11 mouse cellular contexts compared by ENCODE assay signal in genomic region chr15:84417592-84418265, GRCm38 (mm10). TPM values are rescaled to one million over a fixed set of nuclear protein-coding genes. Genes with fewer than 3 reads are reported as not detected.
DNase-seq lines count a peak whose midpoint lies in the region; ATAC-seq and TF ChIP-seq lines count a peak whose summit lies in the region.
"Had no signal": no experiment of that assay in that cellular context is flagged by ENCODE, and none has a peak within 500 bp of the region (broad histone marks: within the 10 kb centered on the region; RNA-seq: fewer than 3 reads in every experiment).

No protein-coding gene starts in this region.

- no peak for TF ChIP-seq POLR2A in brain, embryonic 14.5 days (IDR thresholded peaks at IDR 0.05; ENCODE audit: borderline replicate concordance, extremely low read depth, insufficient read depth, insufficient read length, poor library complexity, severe bottlenecking)

- H3K4me1 ChIP-seq in embryonic facial prominence, embryonic 14.5 days (ENCODE audit: control insufficient read depth, insufficient read depth, low read length) = peaks cover 4% of the 10 kb centered on the region
- peaks cover 34% of the 10 kb centered on the region for H3K4me1 ChIP-seq in hindbrain, embryonic 14.5 days (replicated peaks; ENCODE audit: control insufficient read depth, insufficient read depth, low read length)
- peaks cover 39% of the 10 kb centered on the region for H3K4me1 ChIP-seq in neural tube, embryonic 12.5 days
- no peaks in the 10 kb centered on the region for H3K4me1 ChIP-seq in kidney, embryonic 14.5 days (ENCODE audit: control insufficient read depth, insufficient read depth, low read length)

- 28% methylated on average over 13 of the region's 13 CpGs for WGBS in embryonic facial prominence, embryonic 14.5 days
- WGBS in hindbrain, embryonic 14.5 days = 8% methylated on average over 13 of the region's 13 CpGs
- 14% methylated on average over 13 of the region's 13 CpGs for WGBS in neural tube, embryonic 12.5 days
- WGBS in kidney, embryonic 14.5 days = 56% methylated on average over 13 of the region's 13 CpGs

- no peaks in the 10 kb centered on the region for H3K9me3 ChIP-seq in embryonic facial prominence, embryonic 14.5 days (ENCODE audit: control insufficient read depth, low read length)
- 0 out of 2 replicates have a peak, but pooled peaks cover 4% of the 10 kb centered on the region for H3K9me3 ChIP-seq in hindbrain, embryonic 14.5 days (ENCODE audit: control insufficient read depth, low read length)
- H3K9me3 ChIP-seq in neural tube, embryonic 12.5 days = no peaks in the 10 kb centered on the region
- no peaks in the 10 kb centered on the region for H3K9me3 ChIP-seq in kidney, embryonic 14.5 days (ENCODE audit: control insufficient read depth, low read length)
- H3K9me3 ChIP-seq: liver, embryonic 12.5 days had no signal

- no peaks in the 10 kb centered on the region for H3K27me3 ChIP-seq in embryonic facial prominence, embryonic 14.5 days (replicated peaks; ENCODE audit: control insufficient read depth, insufficient read depth, low read length)
- H3K27me3 ChIP-seq in hindbrain, embryonic 14.5 days (ENCODE audit: control insufficient read depth, insufficient read depth, low read length) = no peaks in the 10 kb centered on the region
- peaks cover 8% of the 10 kb centered on the region for H3K27me3 ChIP-seq in neural tube, embryonic 12.5 days (replicated peaks)
- 0 out of 2 replicates have a peak, but pooled peaks cover 2% of the 10 kb centered on the region for H3K27me3 ChIP-seq in kidney, embryonic 14.5 days (ENCODE audit: control insufficient read depth, insufficient read depth, low read length)

- TF ChIP-seq CTCF in brain, embryonic 14.5 days (IDR thresholded peaks at IDR 0.05; ENCODE audit: borderline replicate concordance, extremely low read depth, insufficient read depth, insufficient read length) = no peak

- peak; percentile 95 for DNase-seq in brain, embryonic 14.5 days (ENCODE audit: low read depth)
- DNase-seq in embryonic facial prominence, embryonic 14.5 days (ENCODE audit: low spot score) = peak; percentile 41
- peak; percentile 64 for DNase-seq in hindbrain, embryonic 14.5 days (ENCODE audit: low spot score)
- DNase-seq in c-Kit-positive CD71-positive TER-119-positive erythroid progenitor cells, embryonic 14.5 days (ENCODE audit: low spot score) = no peak
- DNase-seq in layer of hippocampus, adult 9-11 months = no peak
- DNase-seq: heart, adult 11 months; kidney, postnatal 36 days; lung, postnatal 14 days had no signal

- H3K4me2 ChIP-seq in embryonic facial prominence, embryonic 14.5 days (ENCODE audit: low read depth, low read length) = no peak overlapping the region
- no peak overlapping the region for H3K4me2 ChIP-seq in hindbrain, embryonic 14.5 days (replicated peaks)
- peak overlapping the region; percentile 17; the same call in 1 of the 2 replicates for H3K4me2 ChIP-seq in neural tube, embryonic 12.5 days (replicated peaks)
- no peak overlapping the region for H3K4me2 ChIP-seq in kidney, embryonic 14.5 days (replicated peaks; ENCODE audit: low read depth, low read length)
- H3K4me2 ChIP-seq: liver, embryonic 12.5 days had no signal

- H3K9ac ChIP-seq in embryonic facial prominence, embryonic 14.5 days (ENCODE audit: low read depth, low read length) = no peak overlapping the region; the same call in 1 of the 2 replicates
- H3K9ac ChIP-seq in hindbrain, embryonic 14.5 days = 0 out of 2 replicates have a peak overlapping the region, but pooled peaks have one; percentile 10
- no peak overlapping the region for H3K9ac ChIP-seq in neural tube, embryonic 12.5 days
- H3K9ac ChIP-seq in kidney, embryonic 14.5 days (ENCODE audit: low read depth, low read length) = no peak overlapping the region
- H3K9ac ChIP-seq: liver, embryonic 12.5 days had no signal

- no peak overlapping the region for H3K4me3 ChIP-seq in embryonic facial prominence, embryonic 14.5 days (ENCODE audit: low read depth, low read length)
- H3K4me3 ChIP-seq in hindbrain, embryonic 14.5 days (replicated peaks; ENCODE audit: low read length) = no peak overlapping the region
- H3K4me3 ChIP-seq in neural tube, embryonic 12.5 days = no peak overlapping the region
- H3K4me3 ChIP-seq in kidney, embryonic 14.5 days (ENCODE audit: low read length) = no peak overlapping the region
- H3K4me3 ChIP-seq: liver, embryonic 12.5 days had no signal

- H3K36me3 ChIP-seq in embryonic facial prominence, embryonic 14.5 days (ENCODE audit: control insufficient read depth, insufficient read depth, low read length) = no peaks in the 10 kb centered on the region
- H3K36me3 ChIP-seq in hindbrain, embryonic 14.5 days (replicated peaks; ENCODE audit: control insufficient read depth, insufficient read depth) = no peaks in the 10 kb centered on the region
- no peaks in the 10 kb centered on the region; the same call in 1 of the 2 replicates for H3K36me3 ChIP-seq in neural tube, embryonic 12.5 days
- H3K36me3 ChIP-seq in kidney, embryonic 14.5 days (ENCODE audit: control insufficient read depth, insufficient read depth, low read length) = no peaks in the 10 kb centered on the region
- H3K36me3 ChIP-seq: liver, embryonic 12.5 days had no signal

- H3K27ac ChIP-seq in embryonic facial prominence, embryonic 14.5 days (replicated peaks; ENCODE audit: low read depth, low read length) = no peak overlapping the region
- peak overlapping the region; percentile 85 for H3K27ac ChIP-seq in hindbrain, embryonic 14.5 days
- H3K27ac ChIP-seq in neural tube, embryonic 12.5 days = no peak overlapping the region
- no peak overlapping the region for H3K27ac ChIP-seq in kidney, embryonic 14.5 days (ENCODE audit: low read depth, low read length)
- H3K27ac ChIP-seq: liver, embryonic 12.5 days had no signal

- ATAC-seq in embryonic facial prominence, embryonic 14.5 days (ENCODE audit: low read depth) = no peak
- ATAC-seq in hindbrain, embryonic 14.5 days (ENCODE audit: low FRiP score) = peak; percentile 53; the same call in 1 of the 2 replicates
- ATAC-seq in neural tube, embryonic 12.5 days (ENCODE audit: low FRiP score, low read depth) = peak; percentile 71
- ATAC-seq in kidney, embryonic 14.5 days (ENCODE audit: low FRiP score, low TSS enrichment) = no peak

RNA-seq across cellular contexts. Expression of gene Shisal1, which starts 29.2 kb away (rescaled TPM):
- polyA plus RNA-seq in brain, embryonic 14.5 days (2012; rRNA removed) = 28.5 and 36.5 TPM in 2 replicates
- polyA plus RNA-seq in embryonic facial prominence, embryonic 14.5 days (2014; fragmentation: Nextera tagmentation; extraction: Ambion mirVana) = 9.0 and 12.9 TPM in 2 replicates
- 13.1 and 15.4 TPM in 2 replicates for polyA plus RNA-seq in hindbrain, embryonic 14.5 days (2014; fragmentation: Nextera tagmentation; extraction: Ambion mirVana)
- polyA plus RNA-seq in neural tube, embryonic 12.5 days (2016; fragmentation: Nextera tagmentation; extraction: Ambion mirVana) = 7.4 and 9.9 TPM in 2 replicates
- 1.5 and 2.1 TPM in 2 replicates for polyA plus RNA-seq in kidney, embryonic 14.5 days (2014; fragmentation: Nextera tagmentation; extraction: Ambion mirVana)

Comparison
In these comparisons a context has a peak if more than half of its experiments do, and no peak if none do; other contexts are left out.
1. DNase-seq: peak in brain, embryonic 14.5 days (single experiment), embryonic facial prominence, embryonic 14.5 days (single experiment) and hindbrain, embryonic 14.5 days (single experiment); none in c-Kit-positive CD71-positive TER-119-positive erythroid progenitor cells, embryonic 14.5 days (single experiment) and layer of hippocampus, adult 9-11 months (single experiment).
2. ATAC-seq: peak in hindbrain, embryonic 14.5 days (single experiment) and neural tube, embryonic 12.5 days (single experiment); none in embryonic facial prominence, embryonic 14.5 days (single experiment) and kidney, embryonic 14.5 days (single experiment).